Mouse (Mus musculus): ENCODE data around the gene Ikbkg.
"Not testable (repeated sequence)": the region's sequence is repeated elsewhere in the genome, so short reads cannot be mapped to it uniquely, and the experiment has no call there.

Gene Ikbkg

GRCm38 (mm10) chrX:74392535-74393443 lies at the start of gene Ikbkg, which contains the start of gene Fam3a:
Gene Ikbkg (plus strand): TSS chrX:74393290.
Gene Fam3a (minus strand): TSS chrX:74393272.
- peak; percentile 90 to 93 for DNase-seq

DNA sequence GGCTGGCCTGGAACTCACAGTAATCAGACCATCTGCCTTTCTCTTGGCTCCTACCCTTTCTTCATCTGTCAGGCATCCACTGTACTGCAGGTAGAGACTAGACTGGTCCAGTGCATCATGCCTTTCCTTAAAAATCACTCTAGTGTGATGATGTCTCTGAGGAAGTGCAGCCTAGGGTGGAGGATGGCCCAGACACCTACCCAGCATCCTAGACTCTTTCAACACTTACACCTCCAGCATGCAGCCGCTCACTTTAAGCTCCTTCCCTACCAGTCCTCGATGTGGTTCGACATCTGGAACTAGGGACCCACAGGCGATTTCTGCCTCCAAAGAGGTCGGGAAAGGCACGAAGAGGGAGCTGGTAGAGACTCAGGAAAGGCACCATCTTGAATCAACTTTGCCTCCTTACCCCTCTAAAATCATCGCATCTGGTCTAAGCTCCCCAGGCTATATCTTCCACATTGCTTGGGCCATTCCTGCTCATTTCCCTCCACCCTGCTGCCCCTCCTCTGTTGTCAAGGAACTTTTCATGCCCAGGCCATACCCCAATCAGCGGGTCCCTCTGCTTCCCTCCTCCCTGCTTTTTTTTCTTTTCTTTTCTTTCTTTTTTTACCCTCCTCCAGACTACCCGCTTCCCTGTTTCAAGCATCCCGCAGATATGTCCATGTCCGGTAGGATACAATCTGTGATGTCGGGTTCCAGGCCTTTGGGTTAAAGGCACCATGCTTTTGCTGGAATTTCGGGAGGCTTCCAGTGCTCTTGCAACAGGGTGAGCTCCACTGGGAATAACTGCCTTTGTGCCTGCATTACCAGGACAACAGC lies 40.2 kb upstream of the Ikbkg start:
- no peak for DNase-seq

DNA sequence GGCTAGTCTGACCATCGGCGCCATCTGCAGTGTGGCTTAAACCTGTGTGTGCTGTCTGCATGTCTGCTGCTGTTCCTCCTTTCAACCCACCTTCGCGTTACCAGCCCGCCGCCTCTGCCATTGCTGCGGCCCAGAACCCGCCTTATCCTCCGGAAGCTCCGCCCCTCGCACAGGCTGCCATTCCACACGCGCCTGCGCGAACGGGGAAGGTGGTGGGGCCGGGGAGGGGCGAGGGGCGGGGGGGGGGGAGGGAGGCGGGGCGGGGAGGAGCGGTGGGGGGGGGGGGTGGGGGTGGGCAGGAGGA lies 39.7 kb upstream of the Ikbkg start, which contains the start of gene Lage3:
TSS of gene Lage3 (minus strand) at position 152 of the 304 bp plus-strand sequence.
- peak; percentile 80 to 85 for DNase-seq

DNA sequence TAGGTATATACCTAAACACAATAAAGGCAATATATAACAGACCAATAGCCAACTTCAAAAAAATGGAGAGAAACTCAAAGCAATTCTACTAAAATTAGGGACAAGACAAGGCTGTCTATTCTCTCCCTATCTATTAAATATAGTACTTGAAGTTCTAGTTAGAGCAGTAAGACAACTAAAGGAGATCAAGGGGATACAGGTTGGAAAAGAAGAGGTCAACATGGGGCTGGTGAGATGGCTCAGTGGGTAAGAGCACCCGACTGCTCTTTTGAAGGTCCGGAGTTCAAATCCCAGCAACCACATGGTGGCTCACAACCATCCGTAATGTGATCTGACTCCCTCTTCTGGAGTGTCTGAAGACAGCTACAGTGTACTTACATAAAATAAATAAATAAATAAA lies 36.0 kb upstream of the Ikbkg start:
- not testable (repeated sequence) for DNase-seq

GRCm38 (mm10) chrX:74359171-74359570 lies 33.9 kb upstream of the Ikbkg start:
- peak; percentile 32 to 67 for DNase-seq

DNA sequence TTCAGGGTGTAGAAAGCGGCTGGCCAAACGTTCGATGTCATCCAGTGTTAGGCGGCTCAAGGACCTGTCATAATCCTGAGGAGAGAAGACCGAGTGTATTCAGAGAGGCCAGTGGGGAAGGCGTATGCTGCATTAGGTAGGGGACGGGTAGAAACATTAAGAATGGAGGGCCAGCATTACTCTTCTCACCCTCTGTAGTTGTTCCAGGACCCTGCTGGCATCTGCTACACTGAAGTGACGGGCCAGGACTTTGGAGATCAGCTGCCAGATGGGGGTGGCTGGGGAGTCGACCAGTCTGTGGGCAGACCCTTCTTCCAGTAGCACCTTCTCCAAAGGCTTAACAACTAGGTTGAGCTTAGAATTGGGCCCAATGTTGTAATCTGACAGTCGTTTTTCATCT lies 25.6 kb upstream of the Ikbkg start:
- no peak for DNase-seq

- DNase-seq: peak; percentile 76 to 77
Observed at GRCm38 (mm10) chrX:74368209-74368909, 24.7 kb upstream of the Ikbkg start.

- DNase-seq: peak; percentile 91 to 94
Observed at GRCm38 (mm10) chrX:74372888-74373549, 20.1 kb upstream of the Ikbkg start, which contains the start of the genes Ubl4a and Slc10a3. Gene Ubl4a (minus strand): TSS chrX:74373218. Gene Slc10a3 (minus strand): TSS chrX:74373349.

DNA sequence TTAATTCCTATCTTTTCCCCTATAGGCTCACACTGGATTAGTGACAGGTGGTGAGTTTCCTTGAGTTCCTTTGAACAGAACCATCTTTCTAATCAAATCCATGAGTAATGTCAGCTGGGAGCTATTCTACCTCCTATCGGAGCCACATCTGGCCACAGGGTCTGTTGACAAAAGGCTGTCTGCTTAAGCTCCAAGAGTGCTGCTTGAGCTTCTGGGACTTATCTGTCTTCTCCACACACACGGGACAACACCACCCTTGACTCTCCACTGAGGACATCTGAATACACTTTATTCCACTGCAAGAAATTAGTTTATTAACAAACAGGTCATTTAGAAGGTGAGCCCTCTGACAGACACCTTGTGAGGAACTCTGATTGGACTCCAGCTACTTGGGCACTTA lies 8.6 kb upstream of the Ikbkg start:
- DNase-seq: no peak

GRCm38 (mm10) chrX:74388153-74388552 lies 4.9 kb upstream of the Ikbkg start:
- DNase-seq: no peak

GRCm38 (mm10) chrX:74400136-74400535 lies 7.0 kb downstream of the Ikbkg start:
- DNase-seq: no peak

- no peak for DNase-seq
Observed at GRCm38 (mm10) chrX:74408340-74408739, 15.2 kb downstream of the Ikbkg start.

DNA sequence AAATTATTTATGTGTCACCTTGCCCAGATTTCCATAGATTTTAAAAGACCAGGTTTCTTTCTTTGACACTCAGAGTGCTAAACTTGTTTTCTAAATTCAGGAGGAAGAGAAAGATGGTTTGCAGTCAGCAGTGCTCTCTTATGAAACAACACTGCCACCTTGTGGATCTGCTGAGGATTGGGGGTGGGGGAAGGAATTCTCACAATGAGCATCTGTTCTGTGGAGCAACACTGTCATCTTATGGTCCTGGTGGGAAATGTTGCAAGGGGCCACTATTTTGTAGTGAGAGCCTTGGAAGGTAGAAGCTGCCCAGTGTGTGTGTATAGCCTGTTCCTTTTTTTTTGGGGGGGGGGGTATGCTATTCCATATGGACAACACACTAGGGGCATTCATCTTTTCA lies 20.3 kb downstream of the Ikbkg start:
- DNase-seq: peak; percentile 56 to 72

DNA sequence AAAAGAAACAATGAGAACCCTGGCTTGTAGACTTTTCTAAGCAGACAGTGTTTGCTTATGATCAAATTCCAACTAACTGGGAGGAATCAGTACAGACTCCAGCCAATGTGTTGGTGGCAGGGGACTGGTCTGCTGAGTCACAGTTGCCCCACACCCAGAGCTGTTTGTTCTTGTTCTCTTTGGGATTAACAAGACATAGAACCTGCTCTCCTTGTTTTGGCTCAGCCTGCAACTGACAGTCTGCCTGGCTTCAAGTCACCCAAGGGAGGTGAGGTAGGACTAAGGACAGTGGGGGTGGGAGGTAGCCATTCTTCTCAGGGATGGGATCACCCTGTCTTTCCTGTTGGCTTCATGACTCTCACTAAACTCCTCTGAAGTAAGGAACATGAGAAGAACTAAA lies 31.4 kb downstream of the Ikbkg start:
- DNase-seq: peak; percentile 49 to 67

- DNase-seq: peak; percentile 67 to 81
Observed at GRCm38 (mm10) chrX:74425195-74425594, 32.1 kb downstream of the Ikbkg start.

- no peak for DNase-seq
Observed at GRCm38 (mm10) chrX:74426256-74426655, 33.2 kb downstream of the Ikbkg start.

DNA sequence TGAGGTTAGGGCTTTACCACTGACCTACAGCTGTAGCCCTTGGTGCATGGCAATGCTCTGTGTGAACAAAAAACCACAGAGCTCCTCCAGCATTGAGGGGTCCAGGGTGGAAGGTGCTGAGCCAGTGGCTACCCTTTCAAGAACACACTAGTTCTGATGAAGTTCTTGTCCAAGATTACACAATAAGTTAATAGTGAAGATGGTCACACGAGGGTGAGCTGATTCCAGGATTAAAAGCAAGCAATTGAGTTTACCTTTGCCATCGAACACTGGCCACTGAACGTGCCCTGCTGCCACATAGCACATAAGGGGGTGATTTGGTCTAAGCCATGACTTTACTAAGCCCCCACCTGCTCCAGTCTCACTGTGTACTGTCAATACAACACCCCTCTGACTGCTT lies 34.0 kb downstream of the Ikbkg start:
- no peak for DNase-seq

DNA sequence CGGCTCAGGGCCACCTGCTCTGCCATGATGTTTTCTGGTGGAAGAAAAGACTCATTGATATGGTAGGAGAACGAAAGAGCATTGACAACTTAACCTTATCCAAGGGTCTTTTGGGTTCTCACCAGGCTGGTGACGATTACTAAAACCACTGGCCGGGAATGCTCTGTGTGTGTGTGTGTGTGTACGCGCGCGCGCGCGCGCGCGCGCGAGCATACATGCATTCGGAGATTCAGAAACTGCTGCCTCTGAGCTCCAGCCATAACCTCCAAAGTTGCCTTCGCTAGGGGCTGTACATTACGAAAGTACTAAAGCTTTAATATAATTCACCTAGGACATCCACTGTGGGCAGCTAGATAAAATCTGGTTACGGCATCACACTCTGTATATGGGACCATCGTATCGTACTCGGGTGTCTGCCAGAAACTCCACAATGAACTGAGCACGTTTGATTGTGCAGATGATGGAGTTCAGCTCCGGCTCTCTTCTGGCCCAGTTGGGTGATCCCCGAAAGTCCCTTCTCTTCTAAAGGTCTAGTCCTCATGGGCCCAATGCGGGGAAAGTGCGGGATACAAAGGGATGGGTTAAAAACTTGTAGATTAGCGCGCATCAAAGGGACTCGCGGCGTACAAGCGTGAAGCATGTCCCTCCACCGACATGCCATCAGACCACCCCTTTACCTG lies 35.2 kb downstream of the Ikbkg start:
- no peak for DNase-seq

DNA sequence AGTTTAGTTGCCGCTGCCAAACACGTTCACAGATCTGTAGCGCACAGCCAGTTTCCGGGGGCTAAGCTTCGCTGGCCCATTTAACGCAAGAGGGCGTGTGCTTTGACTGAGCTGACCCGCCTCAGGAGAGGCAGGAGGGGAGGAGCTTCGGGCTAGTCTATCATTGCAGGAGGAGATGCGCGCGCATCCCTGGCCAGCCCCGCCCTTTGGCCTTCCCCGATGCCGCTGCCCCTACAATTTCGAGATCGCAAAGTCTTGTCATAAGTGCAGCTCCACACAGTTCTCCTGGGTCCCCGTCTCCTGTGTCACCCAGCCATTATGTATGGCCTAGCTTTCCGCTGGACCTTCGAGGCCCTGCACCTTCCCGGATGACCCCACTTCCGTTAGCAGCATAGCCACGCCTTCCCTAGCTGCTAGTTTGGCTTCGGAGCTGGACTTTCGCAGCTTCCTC lies 35.8 kb downstream of the Ikbkg start, which contains the start of gene G6pdx:
TSS of gene G6pdx (minus strand) at position 369 of the 451 bp plus-strand sequence.
- peak; percentile 89 to 92 for DNase-seq

DNA sequence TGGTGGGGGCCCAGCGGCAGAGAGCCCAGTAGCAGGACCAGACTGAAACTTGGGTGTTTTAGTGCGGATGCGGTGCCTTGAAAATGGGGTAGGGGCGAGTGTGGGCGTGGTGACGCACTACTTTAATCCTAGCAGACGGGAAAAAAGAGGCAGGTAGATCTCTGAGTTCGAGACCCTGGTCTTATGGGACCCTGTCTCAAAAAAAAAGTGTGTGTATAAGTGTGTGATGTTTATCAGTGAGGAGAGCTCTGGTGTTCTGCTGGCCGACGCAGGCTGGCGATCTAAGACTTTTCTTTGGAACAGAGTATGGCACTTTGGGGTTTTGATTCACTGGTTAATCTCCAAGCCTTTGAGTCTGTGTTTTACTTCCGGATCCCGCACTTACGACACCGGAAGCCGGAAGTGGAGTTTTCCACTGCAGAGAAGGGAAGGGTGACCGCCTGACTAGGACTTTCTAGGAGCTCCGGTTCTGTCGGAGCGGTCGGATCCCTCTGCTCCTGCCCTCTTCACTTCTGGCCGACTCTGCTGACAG lies 36.3 kb downstream of the Ikbkg start:
- peak; percentile 82 for DNase-seq

Data from lung, adult 18-20 months (tissue).